Mouse (Mus musculus) 3134 (cell line): ENCODE measurements around the gene Pram1.
A peak's percentile ranks its signal among the peaks of the same experiment; 100 is the strongest.

ENCODE experiments used
- DNase-seq: peaks from one replicate; pipeline ENCODE4 v3.0.0-alpha.2; 2011; ENCODE audit warnings: low spot score; ENCODE audit not compliant: insufficient read length; ENCODE audit errors: extremely low read depth

Pram1 gene

DNA sequence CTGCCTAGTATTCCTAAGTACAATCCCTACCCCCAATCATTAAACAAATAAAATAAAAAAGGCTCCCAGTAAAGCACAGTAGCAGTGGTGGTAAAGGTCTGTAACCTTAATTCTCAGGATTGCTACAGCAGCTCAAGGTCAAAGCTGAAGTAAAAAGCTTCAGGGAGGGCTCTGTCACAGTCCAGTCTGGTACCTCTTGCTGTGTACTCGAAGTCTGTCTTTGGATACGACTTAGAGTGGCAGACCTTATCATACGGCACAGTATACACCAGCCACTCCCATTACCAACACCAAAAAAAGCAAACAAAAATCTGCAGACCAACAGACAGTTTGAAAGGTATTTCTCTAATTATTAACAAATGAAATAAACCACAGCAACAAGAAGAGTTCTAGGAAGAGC is 29.0 kb downstream of the Pram1 start:
- no peak for DNase-seq

GRCm38 (mm10) chr17:33669681-33670080 is 31.8 kb downstream of the Pram1 start:
- no peak for DNase-seq

GRCm38 (mm10) chr17:33673837-33674236 is 36.0 kb downstream of the Pram1 start:
- no peak for DNase-seq

- no peak for DNase-seq
Observed at GRCm38 (mm10) chr17:33675452-33675851, 37.6 kb downstream of the Pram1 start.

GRCm38 (mm10) chr17:33676086-33676485 is 38.2 kb downstream of the Pram1 start:
- DNase-seq = no peak

- DNase-seq = no peak
Observed at GRCm38 (mm10) chr17:33678771-33679170, 40.9 kb downstream of the Pram1 start.

DNA sequence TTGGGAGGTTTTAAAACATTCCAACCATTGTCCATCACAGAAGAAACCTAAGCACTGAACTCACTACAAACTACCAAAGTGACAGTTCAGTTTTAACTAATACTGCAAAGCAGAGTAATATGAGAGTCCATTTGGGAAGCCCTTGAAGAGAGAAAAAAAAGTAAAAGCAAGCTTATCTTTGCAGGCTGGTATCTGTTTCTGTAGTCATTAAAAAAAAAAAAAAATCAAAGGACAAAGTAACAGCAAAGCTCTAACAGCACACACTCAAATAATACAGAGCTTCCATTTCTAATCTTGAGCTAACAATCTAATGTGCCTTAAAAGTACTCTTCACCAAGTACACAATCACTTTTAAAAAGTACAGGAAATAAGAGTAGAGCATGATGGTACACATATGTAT is 43.9 kb downstream of the Pram1 start:
- DNase-seq = no peak

DNA sequence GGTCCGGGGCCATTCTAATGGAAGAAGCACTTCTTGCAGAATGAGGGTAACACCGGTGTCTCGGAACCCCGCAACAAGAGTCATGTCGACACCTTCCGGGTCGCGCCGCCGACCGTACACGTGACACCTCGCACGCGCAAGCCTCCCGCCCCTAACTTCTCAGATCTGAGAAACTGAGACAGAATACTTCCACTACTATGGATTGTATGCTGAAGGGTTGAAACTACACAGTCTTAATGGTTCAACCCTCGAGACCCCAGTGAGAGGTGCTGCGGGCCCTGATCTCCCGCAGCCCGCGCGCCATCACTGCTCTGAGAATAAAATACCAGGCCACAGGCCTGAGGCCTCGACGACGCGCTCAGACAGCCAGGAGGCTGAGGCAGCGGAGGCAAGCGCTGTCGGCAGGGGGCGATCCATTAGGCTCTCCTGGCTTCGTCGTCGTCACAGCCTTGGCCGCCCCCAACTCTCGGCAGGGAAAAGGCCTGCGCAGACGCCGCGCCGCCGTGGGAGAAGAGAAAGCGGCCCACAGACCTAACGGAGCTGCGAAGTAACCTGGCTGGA is 46.9 kb downstream of the Pram1 start:
- DNase-seq = peak; percentile 81

DNA sequence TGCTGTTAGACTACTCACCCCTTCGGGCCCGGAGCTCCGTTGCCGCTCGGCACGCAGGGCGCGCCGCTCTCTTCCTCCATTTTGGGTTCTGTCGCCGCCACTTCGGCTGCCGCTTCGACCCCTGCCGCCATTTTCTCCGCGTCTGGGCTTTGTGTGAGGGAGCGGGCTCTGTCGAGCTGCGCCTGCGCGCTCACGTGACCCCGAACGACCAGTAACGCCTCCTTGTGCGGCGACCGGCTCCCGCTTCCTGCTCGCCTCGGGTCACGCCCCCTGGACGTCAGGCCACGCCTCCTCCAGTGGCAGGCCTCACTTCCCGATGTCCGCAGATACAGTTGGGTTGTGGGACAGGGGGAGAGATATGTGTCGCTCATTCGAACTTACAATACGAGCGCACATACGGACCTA is 47.4 kb downstream of the Pram1 start:
- DNase-seq = peak; percentile 96

DNA sequence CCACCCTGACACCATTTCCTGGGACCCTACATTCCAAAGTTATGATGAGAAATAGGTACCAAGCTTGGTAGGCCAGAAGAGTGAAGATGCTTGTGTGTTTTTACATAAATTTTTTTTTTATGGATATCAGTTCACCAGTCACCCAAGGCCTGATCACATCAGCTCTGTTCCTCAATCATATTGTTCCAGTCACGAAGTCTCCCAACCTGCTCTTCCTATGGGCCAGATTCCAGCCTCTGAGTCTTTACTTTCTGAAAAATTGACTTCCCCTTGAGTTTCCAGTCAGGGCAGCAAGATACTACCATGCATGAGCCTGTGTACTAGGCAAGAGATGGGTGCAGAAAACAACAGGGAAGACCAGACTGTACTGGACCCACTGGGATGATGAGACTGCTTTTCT is 48.9 kb downstream of the Pram1 start, which contains the start of gene Hnrnpm:
Gene Hnrnpm, minus strand, starts transcription at position 101 of the 400 bp plus-strand sequence.
- DNase-seq = no peak
